Comparison of ENCODE assay signal across 7 mouse cellular contexts in genomic region chr15:12181181-12181805, GRCm38 (mm10). TPM values are rescaled to one million over a fixed set of nuclear protein-coding genes. Genes with fewer than 3 reads are reported as not detected.
A peak's percentile ranks its signal among the peaks of the same experiment; 100 is the strongest.
DNase-seq lines count a peak whose midpoint lies in the region; ATAC-seq and TF ChIP-seq lines count a peak whose summit lies in the region.
"Not testable (repeated sequence)": the region's sequence is repeated elsewhere in the genome, so short reads cannot be mapped to it uniquely, and the experiment has no call there.

No protein-coding gene starts in this region.

- not testable (repeated sequence) for H3K27ac ChIP-seq in liver, embryonic 14.5 days

- not testable (repeated sequence) for H3K27me3 ChIP-seq in liver, embryonic 14.5 days (ENCODE audit: control insufficient read depth, insufficient read depth, low read length)

- TF ChIP-seq CTCF in liver, embryonic 14.5 days (IDR thresholded peaks at IDR 0.05; ENCODE audit: low read depth) = not testable (repeated sequence)

- peaks cover 2 to 11% of the 10 kb centered on the region in 2 experiments; a peak in 3 of 4 replicates for H3K4me1 ChIP-seq in liver, embryonic 14.5 days (replicated peaks; ENCODE audit: control insufficient read depth in 2 of 2, insufficient read depth in 2 of 2, low read length in 1 of 2)

- H3K4me3 ChIP-seq in liver, embryonic 14.5 days (ENCODE audit: insufficient read depth in 1 of 2, low read depth in 2 of 2, low read length in 2 of 2) = not testable (repeated sequence)

- ATAC-seq in granulocyte monocyte progenitor cell, adult 5-6 weeks (replicated peaks; ENCODE audit: poor library complexity, severe bottlenecking) = peak; percentile 88
- ATAC-seq in liver, embryonic 14.5 days (ENCODE audit: insufficient read depth) = peak; percentile 88
- ATAC-seq in megakaryocyte, adult 5-6 weeks (ENCODE audit: poor library complexity, severe bottlenecking) = peak; percentile 96
- peak; percentile 53 for ATAC-seq in neutrophil, adult 5-6 weeks (ENCODE audit: extremely low read depth, insufficient number of reproducible peaks, low FRiP score, poor library complexity, severe bottlenecking)

- 17% methylated on average over 13 of the region's 13 CpGs for WGBS in liver, embryonic 14.5 days (ENCODE audit: insufficient replicate concordance)

- not testable (repeated sequence) for H3K9me3 ChIP-seq in liver, embryonic 14.5 days (ENCODE audit: control insufficient read depth, low read length)

- DNase-seq in CD4-positive, CD25-positive, alpha-beta regulatory T cell, adult 2 months (ENCODE audit: low read depth, low spot score) = peak; percentile 14
- DNase-seq in MEL-GATA-1-ER (ENCODE audit: extremely low read depth, low read depth) (peak; percentile 76), liver (peak; percentile 35)
- DNase-seq in liver, embryonic 14.5 days (ENCODE audit: low read depth in 3 of 3, low spot score in 3 of 3) = not testable (repeated sequence)

- TF ChIP-seq EP300 in liver, embryonic 14.5 days (IDR thresholded peaks at IDR 0.05; ENCODE audit: low read depth) = peak; percentile 45

- H3K9ac ChIP-seq in liver, embryonic 14.5 days (replicated peaks) = not testable (repeated sequence)

- peaks cover 43% of the 10 kb centered on the region for H3K36me3 ChIP-seq in liver, embryonic 14.5 days (replicated peaks; ENCODE audit: control insufficient read depth, insufficient read depth, low read depth)

- not testable (repeated sequence) for H3K4me2 ChIP-seq in liver, embryonic 14.5 days (ENCODE audit: low read depth)

RNA-seq across cellular contexts. Expression of gene Mtmr12, which starts 23.5 kb away (rescaled TPM):
- total RNA-seq in granulocyte monocyte progenitor cell, adult 5-6 weeks (2014; fragmentation: Nextera tagmentation) = 7.8 and 10.3 TPM in 2 replicates
- total RNA-seq in granulocyte monocyte progenitor cell, adult 5-6 weeks (2017) = 9.0 and 10.6 TPM in 2 replicates
- polyA plus RNA-seq in liver, embryonic 14.5 days (2012; rRNA removed) = 6.4 and 6.5 TPM in 2 replicates
- 6.8 and 7.2 TPM in 2 replicates for polyA plus RNA-seq in liver, embryonic 14.5 days (2014; fragmentation: Nextera tagmentation; extraction: Ambion mirVana)
- 16.1 and 17.4 TPM in 2 replicates for total RNA-seq in megakaryocyte, adult 5-6 weeks (2015)
- 20.6 and 23.3 TPM in 2 replicates for total RNA-seq in megakaryocyte, adult 5-6 weeks (2017)
- 29.7 and 32.8 TPM in 2 replicates for total RNA-seq in neutrophil, adult 5-6 weeks (2017)
